Mouse (Mus musculus): ENCODE measurements at regions not wholly inside any gene's neighbourhood (a gene's known extent, or its start where the extent isn't known, plus 50 kb on each side); places are given as distances from the start of the nearest gene placed in this dataset.
"Not testable (repeated sequence)": the region's sequence is repeated elsewhere in the genome, so short reads cannot be mapped to it uniquely, and the experiment has no call there.

- Histone ChIP-seq H3K4me1 (ENCODE audit: control insufficient read depth, low read depth, low read length) (no peaks in the 10 kb centered on the region), H3K27me3 (ENCODE audit: control insufficient read depth, insufficient read depth, low read depth, low read length) (no peaks in the 10 kb centered on the region), H3K4me2 (ENCODE audit: low read depth, low read length) (no peak overlapping the region), H3K9ac (ENCODE audit: low read depth, low read length) (no peak overlapping the region), H3K9me3 (replicated peaks; ENCODE audit: control insufficient read depth, low read length) (no peaks in the 10 kb centered on the region), H3K27ac (ENCODE audit: low read length) (no peak overlapping the region), H3K4me3 (ENCODE audit: low read depth, low read length) (no peak overlapping the region), H3K36me3 (ENCODE audit: control insufficient read depth, insufficient read depth) (no peaks in the 10 kb centered on the region)
- no peak for ATAC-seq (ENCODE audit: low read depth)
- WGBS (ENCODE audit: insufficient replicate concordance): 52% methylated on average over 7 of the region's 7 CpGs
Observed at GRCm38 (mm10) chr16:30194836-30195235, 72.5 kb downstream of the Cpn2 start.

DNA sequence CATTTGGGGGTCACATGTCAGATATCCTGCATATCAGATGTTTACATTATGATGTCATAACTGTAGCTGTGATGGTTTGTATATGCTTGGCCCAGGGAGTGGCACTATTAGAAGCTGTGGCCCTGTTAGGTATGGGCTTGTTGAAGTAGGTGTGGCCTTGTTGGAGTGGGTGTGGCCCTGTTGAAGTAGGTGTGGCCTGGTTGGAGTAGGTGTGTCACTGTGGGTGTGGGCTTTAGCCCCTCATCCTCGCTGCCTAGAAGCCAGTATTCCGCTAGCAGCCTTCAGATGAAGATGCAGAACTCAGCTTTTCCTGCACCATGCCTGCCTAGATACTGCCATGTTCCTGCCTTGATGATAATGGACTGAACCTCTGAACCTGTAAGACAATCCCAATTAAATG, 71.4 kb downstream of the Cpn2 start:
- 69% methylated on average over 2 of the region's 2 CpGs for WGBS (ENCODE audit: insufficient replicate concordance)
- H3K4me2 ChIP-seq (ENCODE audit: low read depth, low read length); H3K27me3 ChIP-seq (ENCODE audit: control insufficient read depth, insufficient read depth, low read depth, low read length); H3K4me3 ChIP-seq (ENCODE audit: low read depth, low read length); H3K9me3 ChIP-seq (replicated peaks; ENCODE audit: control insufficient read depth, low read length); H3K36me3 ChIP-seq (ENCODE audit: control insufficient read depth, insufficient read depth); H3K27ac ChIP-seq (ENCODE audit: low read length); ATAC-seq (ENCODE audit: low read depth); H3K4me1 ChIP-seq (ENCODE audit: control insufficient read depth, low read depth, low read length); H3K9ac ChIP-seq (ENCODE audit: low read depth, low read length): not testable (repeated sequence)

GRCm38 (mm10) chr16:30197351-30197750, 69.9 kb downstream of the Cpn2 start:
- no peaks in the 10 kb centered on the region for H3K4me1 ChIP-seq (ENCODE audit: control insufficient read depth, low read depth, low read length)
- WGBS (ENCODE audit: insufficient replicate concordance): 51% methylated on average over 3 of the region's 3 CpGs
- no peak overlapping the region for H3K4me3 ChIP-seq (ENCODE audit: low read depth, low read length)
- H3K9me3 ChIP-seq (replicated peaks; ENCODE audit: control insufficient read depth, low read length): no peaks in the 10 kb centered on the region
- H3K27me3 ChIP-seq (ENCODE audit: control insufficient read depth, insufficient read depth, low read depth, low read length): no peaks in the 10 kb centered on the region
- no peak overlapping the region for H3K9ac ChIP-seq (ENCODE audit: low read depth, low read length)
- H3K27ac ChIP-seq (ENCODE audit: low read length): no peak overlapping the region
- H3K36me3 ChIP-seq (ENCODE audit: control insufficient read depth, insufficient read depth): no peaks in the 10 kb centered on the region
- no peak overlapping the region for H3K4me2 ChIP-seq (ENCODE audit: low read depth, low read length)
- ATAC-seq (ENCODE audit: low read depth): no peak

GRCm38 (mm10) chr16:30199836-30200235, 67.5 kb downstream of the Cpn2 start:
- H3K36me3 ChIP-seq (ENCODE audit: control insufficient read depth, insufficient read depth): no peaks in the 10 kb centered on the region
- H3K4me2 ChIP-seq (ENCODE audit: low read depth, low read length): no peak overlapping the region
- H3K4me1 ChIP-seq (ENCODE audit: control insufficient read depth, low read depth, low read length): no peaks in the 10 kb centered on the region
- no peaks in the 10 kb centered on the region for H3K9me3 ChIP-seq (replicated peaks; ENCODE audit: control insufficient read depth, low read length)
- no peak for ATAC-seq (ENCODE audit: low read depth)
- WGBS (ENCODE audit: insufficient replicate concordance): 57% methylated on average over 4 of the region's 4 CpGs
- no peaks in the 10 kb centered on the region for H3K27me3 ChIP-seq (ENCODE audit: control insufficient read depth, insufficient read depth, low read depth, low read length)
- no peak overlapping the region for H3K4me3 ChIP-seq (ENCODE audit: low read depth, low read length)
- no peak overlapping the region for H3K9ac ChIP-seq (ENCODE audit: low read depth, low read length)
- H3K27ac ChIP-seq (ENCODE audit: low read length): no peak overlapping the region

GRCm38 (mm10) chr16:30204144-30204543, 63.2 kb downstream of the Cpn2 start:
- H3K9ac ChIP-seq (ENCODE audit: low read depth, low read length): no peak overlapping the region
- H3K27me3 ChIP-seq (ENCODE audit: control insufficient read depth, insufficient read depth, low read depth, low read length): no peaks in the 10 kb centered on the region; the same call in 1 of the 2 replicates
- H3K9me3 ChIP-seq (replicated peaks; ENCODE audit: control insufficient read depth, low read length): no peaks in the 10 kb centered on the region
- 0 out of 2 replicates have a peak, but pooled peaks have one; percentile 43 for ATAC-seq (ENCODE audit: low read depth)
- H3K36me3 ChIP-seq (ENCODE audit: control insufficient read depth, insufficient read depth): no peaks in the 10 kb centered on the region
- H3K4me2 ChIP-seq (ENCODE audit: low read depth, low read length): no peak overlapping the region
- H3K4me1 ChIP-seq (ENCODE audit: control insufficient read depth, low read depth, low read length): no peaks in the 10 kb centered on the region
- H3K27ac ChIP-seq (ENCODE audit: low read length): no peak overlapping the region
- no peak overlapping the region for H3K4me3 ChIP-seq (ENCODE audit: low read depth, low read length)
- WGBS (ENCODE audit: insufficient replicate concordance): 44% methylated on average over 4 of the region's 4 CpGs

- WGBS (ENCODE audit: insufficient replicate concordance): 32% methylated on average over 8 of the region's 8 CpGs
- Histone ChIP-seq H3K27ac (ENCODE audit: low read length) (no peak overlapping the region), H3K4me1 (ENCODE audit: control insufficient read depth, low read depth, low read length) (no peaks in the 10 kb centered on the region), H3K36me3 (ENCODE audit: control insufficient read depth, insufficient read depth) (no peaks in the 10 kb centered on the region), H3K9me3 (replicated peaks; ENCODE audit: control insufficient read depth, low read length) (no peaks in the 10 kb centered on the region), H3K4me2 (ENCODE audit: low read depth, low read length) (no peak overlapping the region), H3K9ac (ENCODE audit: low read depth, low read length) (no peak overlapping the region), H3K27me3 (ENCODE audit: control insufficient read depth, insufficient read depth, low read depth, low read length) (no peaks in the 10 kb centered on the region; the same call in 1 of the 2 replicates), H3K4me3 (ENCODE audit: low read depth, low read length) (no peak overlapping the region)
- ATAC-seq (ENCODE audit: low read depth): no peak
Observed at GRCm38 (mm10) chr16:30205314-30205815, 61.9 kb downstream of the Cpn2 start.

DNA sequence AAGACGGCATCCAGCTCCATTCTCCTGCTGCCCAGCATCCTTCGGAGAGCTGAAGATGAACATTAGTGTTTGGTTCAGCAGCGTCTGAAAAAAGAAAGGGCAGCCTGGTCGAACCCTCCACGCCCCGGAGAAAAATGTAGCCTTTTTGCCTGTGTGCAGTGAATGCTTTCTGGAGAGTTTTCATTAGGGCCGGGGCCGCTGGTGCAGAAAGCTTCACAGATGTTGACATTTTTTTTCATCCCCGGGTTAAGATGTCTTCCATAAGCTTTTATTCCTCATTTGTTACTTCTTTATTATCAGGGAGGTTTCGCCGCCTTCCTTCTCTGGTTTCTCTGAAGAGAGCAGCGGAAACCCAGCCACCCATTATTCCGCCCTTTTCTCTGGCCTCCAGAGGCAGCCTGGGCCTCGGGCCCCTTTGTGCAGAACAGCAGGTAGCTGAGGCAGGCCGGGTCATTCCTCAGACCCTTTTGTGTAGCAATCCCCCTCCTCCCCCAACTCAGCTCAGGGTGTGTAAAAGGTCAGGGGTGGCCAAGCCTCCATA, 61.4 kb downstream of the Cpn2 start:
- ATAC-seq (ENCODE audit: low read depth): no peak
- Histone ChIP-seq H3K27ac (ENCODE audit: low read length) (no peak overlapping the region), H3K27me3 (ENCODE audit: control insufficient read depth, insufficient read depth, low read depth, low read length) (no peaks in the 10 kb centered on the region; the same call in 1 of the 2 replicates), H3K36me3 (ENCODE audit: control insufficient read depth, insufficient read depth) (no peaks in the 10 kb centered on the region), H3K4me1 (ENCODE audit: control insufficient read depth, low read depth, low read length) (no peaks in the 10 kb centered on the region), H3K4me3 (ENCODE audit: low read depth, low read length) (no peak overlapping the region), H3K9ac (ENCODE audit: low read depth, low read length) (no peak overlapping the region), H3K9me3 (replicated peaks; ENCODE audit: control insufficient read depth, low read length) (no peaks in the 10 kb centered on the region), H3K4me2 (ENCODE audit: low read depth, low read length) (no peak overlapping the region)
- WGBS (ENCODE audit: insufficient replicate concordance): 43% methylated on average over 15 of the region's 15 CpGs
